Comparison of ENCODE assay signal across 27 mouse cellular contexts in the genomic region with DNA sequence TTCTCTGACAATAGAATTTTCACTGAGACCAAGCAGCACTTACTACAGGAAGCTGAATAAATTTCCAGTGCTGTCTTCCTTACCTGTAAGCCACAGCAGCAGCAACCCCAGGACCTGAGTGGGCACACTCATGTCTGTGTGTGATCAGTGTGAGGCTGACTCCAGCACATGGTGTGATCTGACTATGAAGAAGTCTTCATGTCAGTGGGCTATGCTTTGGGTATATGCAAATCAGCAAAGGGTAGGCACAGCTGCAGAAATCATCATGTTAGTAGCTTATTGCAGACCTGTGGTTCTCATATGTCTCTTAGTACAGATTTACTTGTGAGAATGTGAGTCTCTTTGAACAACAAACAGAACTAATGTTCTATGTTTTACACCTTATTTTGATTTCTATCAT.
"Had no signal": no experiment of that assay in that cellular context is flagged by ENCODE, and none has a peak within 500 bp of the region (broad histone marks: within the 10 kb centered on the region; RNA-seq: fewer than 3 reads in every experiment).

No protein-coding gene starts in this region.

- H3K27ac ChIP-seq: gastrocnemius, adult 2 months; heart, adult 2 months; heart, embryonic 13.5 days; heart, embryonic 15.5 days; hindbrain, embryonic 10.5 days; hindbrain, embryonic 12.5 days; hindbrain, embryonic 14.5 days; intestine, embryonic 15.5 days; layer of hippocampus, adult 2 months; left cerebral cortex, adult 2 months; limb, embryonic 10.5 days; limb, embryonic 12.5 days had no signal

- H3K4me2 ChIP-seq: heart, embryonic 11.5 days; heart, embryonic 13.5 days; heart, embryonic 15.5 days; hindbrain, embryonic 12.5 days; hindbrain, embryonic 14.5 days; intestine, embryonic 15.5 days; limb, embryonic 12.5 days; liver, embryonic 11.5 days had no signal

- H3K4me1 ChIP-seq: heart, embryonic 13.5 days; heart, embryonic 15.5 days; hindbrain, embryonic 10.5 days; hindbrain, embryonic 12.5 days; intestine, embryonic 15.5 days; limb, embryonic 10.5 days; limb, embryonic 12.5 days had no signal

- H3K9ac ChIP-seq: heart, embryonic 13.5 days; heart, embryonic 15.5 days; hindbrain, embryonic 12.5 days; hindbrain, embryonic 14.5 days; intestine, embryonic 15.5 days; limb, embryonic 12.5 days had no signal

- H3K27me3 ChIP-seq: heart, embryonic 13.5 days; heart, embryonic 15.5 days; hindbrain, embryonic 12.5 days; intestine, embryonic 15.5 days; limb, embryonic 12.5 days had no signal

- H3K36me3 ChIP-seq: heart, embryonic 13.5 days; heart, embryonic 15.5 days; hindbrain, embryonic 10.5 days; hindbrain, embryonic 12.5 days; intestine, embryonic 15.5 days; limb, embryonic 10.5 days; limb, embryonic 12.5 days had no signal

- DNase-seq: gastrocnemius, adult 2 months; gastrocnemius, postnatal 10 days; gastrocnemius, postnatal 25 days; heart, adult 11 months; heart, adult 2 months; heart, postnatal 14 days; heart, postnatal 36 days; kidney, adult 18-20 months; kidney, adult 8-10 months; kidney, postnatal 10 days; kidney, postnatal 25 days; kidney, postnatal 4 days; liver had no signal

- ATAC-seq: inflammation-experienced regulatory T-cells, adult 6 months; intestine, embryonic 15.5 days; intestine, postnatal 0 days had no signal

- H3K9me3 ChIP-seq: heart, embryonic 13.5 days; heart, embryonic 15.5 days; hindbrain, embryonic 10.5 days; hindbrain, embryonic 12.5 days; intestine, embryonic 15.5 days; limb, embryonic 10.5 days; limb, embryonic 12.5 days had no signal

- H3K4me3 ChIP-seq: gastrocnemius, adult 2 months; heart, adult 2 months; heart, embryonic 13.5 days; heart, embryonic 15.5 days; hindbrain, embryonic 10.5 days; hindbrain, embryonic 12.5 days; intestine, embryonic 15.5 days; layer of hippocampus, adult 2 months; left cerebral cortex, adult 2 months; limb, embryonic 10.5 days; limb, embryonic 12.5 days had no signal
